Mouse (Mus musculus) lung, postnatal 0 days (tissue): ENCODE measurements at regions not wholly inside any gene's neighbourhood (a gene's known extent, or its start where the extent isn't known, plus 50 kb on each side); places are given as distances from the start of the nearest gene placed in this dataset.

ENCODE experiments used
- ATAC-seq: fragments of 200-750 bp; cut with Nextera tagmentation; 2 replicates; pipeline ENCODE4 v1.8.0; 2017; ENCODE audit warnings: moderate library complexity
- DNase-seq: peaks from one replicate; pipeline ENCODE4 v3.0.0-alpha.2; 2016; ENCODE audit warnings: low spot score
- H3K27ac ChIP-seq: fragments of 300-500 bp; sonication (generic); 2 replicates; pipeline ENCODE4 v1.5.1; 2014; ENCODE audit warnings: antibody characterized with exemption, mild to moderate bottlenecking, low read length, mixed read lengths
- H3K27me3 ChIP-seq: fragments of 300-500 bp; sonication (generic); replicated peaks from 2 replicates; pipeline ENCODE4 v1.6.1; 2014; ENCODE audit warnings: low read length, mixed read lengths; ENCODE audit not compliant: insufficient read depth
- H3K36me3 ChIP-seq: fragments of 300-500 bp; sonication (generic); 2 replicates; pipeline ENCODE4 v1.6.1; 2014; ENCODE audit warnings: low read length, mixed read lengths; ENCODE audit not compliant: insufficient read depth
- H3K4me1 ChIP-seq: fragments of 300-500 bp; sonication (generic); 2 replicates; pipeline ENCODE4 v1.6.1; 2014; ENCODE audit warnings: antibody characterized with exemption, low read depth, low read length, mixed read lengths; ENCODE audit not compliant: insufficient read depth
- H3K4me2 ChIP-seq: fragments of 300-500 bp; sonication (generic); replicated peaks from 2 replicates; pipeline ENCODE4 v1.6.1; 2014; ENCODE audit warnings: low read depth, mild to moderate bottlenecking, low read length, moderate library complexity, mixed read lengths
- H3K4me3 ChIP-seq: fragments of 300-500 bp; sonication (generic); 2 replicates; pipeline ENCODE4 v1.5.1; 2014; ENCODE audit warnings: low read depth, low read length
- H3K9ac ChIP-seq: fragments of 300-500 bp; sonication (generic); replicated peaks from 2 replicates; pipeline ENCODE4 v1.6.1; 2014; ENCODE audit warnings: low read depth, mild to moderate bottlenecking
- H3K9me3 ChIP-seq: fragments of 300-500 bp; sonication (generic); 2 replicates; pipeline ENCODE4 v1.6.1; 2016; ENCODE audit warnings: low read length, mixed read lengths
- CTCF ChIP-seq: IDR thresholded peaks from 2 replicates; pipeline ENCODE4 v1.5.1; 2016; ENCODE audit warnings: antibody characterized with exemption, mild to moderate bottlenecking
- EP300 ChIP-seq: IDR thresholded peaks from 2 replicates; pipeline ENCODE4 v1.6.1; 2016; ENCODE audit warnings: antibody characterized with exemption, mild to moderate bottlenecking, control low read depth
- WGBS: fragments of 180-500 bp; shearing (Covaris S2); extraction: QIAGEN DNeasy Blood & Tissue Kit; methylation state at CpG from one replicate; pipeline ENCODE4 v1.1.7; 2014; 5-methylcytosine and 5-hydroxymethylcytosine counted together

DNA sequence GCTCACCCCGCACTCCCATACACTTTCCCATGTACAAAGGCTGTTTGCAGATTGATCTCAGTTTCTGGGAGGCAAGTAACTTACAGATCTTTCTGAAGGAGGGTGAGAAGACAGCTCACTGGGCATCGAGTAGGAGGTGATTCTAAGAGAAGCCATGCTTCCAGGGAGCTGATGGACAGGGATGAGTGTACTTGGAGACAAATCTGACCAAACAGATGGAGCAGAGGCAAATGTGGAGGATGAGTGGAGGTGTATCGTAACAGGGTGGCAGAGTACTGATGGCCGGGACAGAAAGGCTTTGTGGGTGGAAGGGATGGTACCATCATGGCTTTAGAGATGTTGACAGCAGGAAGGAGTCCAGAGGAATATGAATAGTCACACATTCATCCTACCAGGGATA lies 212.4 kb downstream of the Fam84a start:
- Histone ChIP-seq H3K27me3 (no peaks in the 10 kb centered on the region), H3K9ac (no peak overlapping the region), H3K4me2 (no peak overlapping the region), H3K36me3 (no peaks in the 10 kb centered on the region), H3K4me1 (no peaks in the 10 kb centered on the region), H3K27ac (no peak overlapping the region), H3K9me3 (no peaks in the 10 kb centered on the region), H3K4me3 (no peak overlapping the region)
- ATAC-seq (no peak), DNase-seq (no peak)
- TF ChIP-seq CTCF, result no peak
- no peak for TF ChIP-seq EP300
- WGBS, result 88% methylated on average over 4 of the region's 4 CpGs

DNA sequence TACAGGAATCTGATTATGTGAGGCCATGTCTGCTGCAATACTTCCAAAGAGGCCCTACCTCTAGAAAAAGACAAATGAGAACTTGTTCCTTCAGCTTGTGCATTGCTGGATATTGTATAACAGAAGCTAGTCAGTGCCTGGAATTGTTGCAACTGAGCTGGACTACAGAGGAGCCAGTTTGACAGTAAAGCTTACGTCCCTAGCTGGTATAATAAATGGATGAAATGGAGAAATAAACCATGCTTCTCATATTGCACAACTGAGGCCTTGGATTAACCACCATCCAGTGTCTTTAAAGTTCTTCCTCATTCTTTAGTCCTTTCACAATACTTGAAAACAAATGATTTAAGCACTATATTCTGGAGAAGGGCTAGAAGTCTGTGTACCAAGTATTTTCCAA lies 230.8 kb downstream of the Fam84a start:
- Histone ChIP-seq H3K9ac (no peak overlapping the region), H3K27ac (no peak overlapping the region), H3K9me3 (no peaks in the 10 kb centered on the region), H3K27me3 (no peaks in the 10 kb centered on the region), H3K4me3 (no peak overlapping the region), H3K36me3 (no peaks in the 10 kb centered on the region), H3K4me2 (no peak overlapping the region), H3K4me1 (no peaks in the 10 kb centered on the region)
- TF ChIP-seq CTCF, result no peak
- TF ChIP-seq EP300, result no peak
- 52% methylated on average over 1 of the region's 1 CpGs for WGBS
- ATAC-seq, result no peak
- peak; percentile 6 for DNase-seq

DNA sequence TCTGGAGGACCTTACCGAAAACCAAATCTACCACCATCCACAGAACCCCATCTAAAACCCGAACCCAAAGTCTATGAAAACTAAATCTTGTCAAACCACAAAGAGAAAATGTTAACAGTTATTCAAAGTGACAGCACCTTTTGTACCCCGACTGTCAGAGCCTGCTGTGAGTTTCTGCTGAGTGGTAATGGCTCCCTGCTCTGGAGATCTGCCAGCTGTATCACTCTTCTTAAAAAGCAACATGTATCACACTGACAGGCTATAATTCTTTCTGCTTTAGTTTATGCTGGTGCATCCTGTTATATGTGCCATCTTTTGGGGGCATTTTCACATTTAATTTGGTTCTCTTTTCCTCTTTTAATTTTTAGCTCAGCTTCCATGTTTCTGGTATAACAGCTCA lies 268.5 kb downstream of the Fam84a start:
- no peaks in the 10 kb centered on the region for H3K27me3 ChIP-seq
- no peaks in the 10 kb centered on the region for H3K36me3 ChIP-seq
- DNase-seq (no peak), ATAC-seq (no peak)
- no peak for TF ChIP-seq CTCF
- no peak for TF ChIP-seq EP300
- no peaks in the 10 kb centered on the region for H3K4me1 ChIP-seq
- H3K9ac ChIP-seq, result no peak overlapping the region
- H3K4me3 ChIP-seq, result no peak overlapping the region
- no peak overlapping the region for H3K27ac ChIP-seq
- H3K9me3 ChIP-seq, result no peaks in the 10 kb centered on the region
- H3K4me2 ChIP-seq, result no peak overlapping the region
- WGBS, result 52% methylated on average over 3 of the region's 3 CpGs

DNA sequence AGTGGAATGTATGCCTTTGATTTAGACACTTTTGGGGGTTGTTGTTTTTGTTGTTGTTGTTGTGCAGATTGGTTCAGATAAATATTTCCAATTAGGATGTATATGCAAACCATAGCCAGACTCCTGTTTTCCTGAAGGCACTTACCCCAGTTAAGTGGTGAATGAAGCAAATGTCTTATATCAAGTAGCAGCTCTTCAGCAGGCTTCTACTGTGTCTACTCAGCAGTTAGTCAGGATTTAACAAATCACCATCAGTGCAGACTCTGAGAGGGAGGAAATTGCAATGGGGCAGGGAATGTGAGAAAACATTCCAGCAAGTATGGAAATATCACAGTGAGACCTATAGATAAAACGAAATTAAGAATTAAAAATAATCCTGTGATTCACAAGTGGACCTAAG lies 282.7 kb downstream of the Fam84a start:
- no peak overlapping the region for H3K9ac ChIP-seq
- ATAC-seq (peak; percentile 50), DNase-seq (peak; percentile 36)
- no peaks in the 10 kb centered on the region for H3K9me3 ChIP-seq
- TF ChIP-seq CTCF (no peak), EP300 (no peak)
- H3K4me1 ChIP-seq, result no peaks in the 10 kb centered on the region
- no peaks in the 10 kb centered on the region for H3K27me3 ChIP-seq
- no peak overlapping the region for H3K27ac ChIP-seq
- H3K4me3 ChIP-seq, result no peak overlapping the region
- 16% methylated on average over 1 of the region's 1 CpGs for WGBS
- H3K4me2 ChIP-seq, result no peak overlapping the region
- H3K36me3 ChIP-seq, result no peaks in the 10 kb centered on the region

DNA sequence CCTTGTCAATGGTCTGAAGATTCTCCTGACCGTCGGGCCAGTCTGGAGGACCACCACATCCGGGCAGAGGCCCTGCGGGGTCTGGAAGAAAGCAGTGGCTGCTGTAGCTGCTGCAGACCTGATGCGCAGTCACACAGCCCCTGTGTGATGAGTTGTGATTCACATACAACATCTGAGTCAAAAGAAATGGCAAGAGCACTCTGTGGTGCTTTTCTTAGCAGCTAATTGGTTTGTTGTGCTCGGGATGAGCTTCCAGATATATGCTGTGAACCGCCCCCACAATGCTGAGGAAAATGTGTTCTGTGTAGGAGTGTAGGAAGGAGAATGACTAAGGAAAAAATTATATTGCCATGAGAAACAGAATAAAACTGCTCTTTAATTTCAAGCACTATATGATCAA lies 290.6 kb downstream of the Fam84a start:
- Histone ChIP-seq H3K4me1 (no peaks in the 10 kb centered on the region), H3K9ac (no peak overlapping the region), H3K9me3 (no peaks in the 10 kb centered on the region), H3K27me3 (no peaks in the 10 kb centered on the region), H3K4me3 (no peak overlapping the region), H3K36me3 (no peaks in the 10 kb centered on the region), H3K27ac (no peak overlapping the region), H3K4me2 (no peak overlapping the region)
- TF ChIP-seq EP300, result no peak
- TF ChIP-seq CTCF, result no peak
- no peak for DNase-seq
- ATAC-seq, result no peak
- 87% methylated on average over 7 of the region's 7 CpGs for WGBS

DNA sequence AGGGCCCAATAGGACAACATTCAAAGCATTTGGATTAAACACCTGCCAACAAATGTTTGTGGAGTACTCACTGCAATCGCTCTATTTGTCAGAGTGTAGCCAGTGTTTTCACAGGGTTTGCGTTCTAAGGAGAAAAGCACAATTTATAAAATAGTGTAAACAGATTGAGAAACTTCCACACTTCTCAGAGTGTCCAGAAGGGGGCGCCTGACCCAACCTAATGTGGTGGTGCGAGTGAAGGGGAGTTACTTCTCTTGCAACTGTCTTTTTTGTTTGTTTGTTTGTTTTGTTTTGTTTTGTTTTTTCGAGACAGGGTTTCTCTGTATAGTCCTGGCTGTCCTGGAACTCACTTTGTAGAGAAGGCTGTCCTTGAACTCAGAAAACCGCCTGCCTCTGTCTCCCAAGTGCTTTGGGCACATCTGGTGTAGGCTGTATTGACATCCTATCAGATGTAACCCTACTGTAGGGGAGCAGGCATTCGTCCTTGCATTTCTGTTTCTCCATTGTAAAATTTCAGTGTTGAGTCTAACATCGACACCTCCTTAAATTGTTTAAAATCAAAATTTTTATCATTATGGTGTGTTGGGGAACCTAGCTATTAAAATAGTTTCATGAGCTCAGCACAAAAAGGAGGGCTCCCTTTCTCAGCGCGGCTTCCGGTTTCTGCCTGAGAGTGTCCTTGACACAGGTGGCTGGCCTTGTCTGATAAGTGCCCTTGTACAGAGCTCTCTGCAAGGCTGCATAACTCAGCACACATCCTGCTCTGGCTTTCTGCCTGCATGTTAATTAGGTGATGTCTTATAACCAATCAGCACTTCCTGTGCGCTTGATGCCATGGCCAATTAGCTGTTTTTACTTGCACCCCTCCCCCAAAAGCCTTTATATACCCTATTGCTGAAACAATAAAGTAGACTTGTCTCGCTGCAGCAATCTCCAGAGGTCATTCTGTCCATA lies 307.0 kb downstream of the Fam84a start:
- ATAC-seq (peak; percentile 85), DNase-seq (peak; percentile 66)
- Histone ChIP-seq H3K4me1 (no peaks in the 10 kb centered on the region), H3K27me3 (no peaks in the 10 kb centered on the region), H3K36me3 (no peaks in the 10 kb centered on the region), H3K4me2 (no peak overlapping the region), H3K27ac (no peak overlapping the region), H3K9me3 (no peaks in the 10 kb centered on the region), H3K4me3 (no peak overlapping the region), H3K9ac (no peak overlapping the region)
- no peak for TF ChIP-seq EP300
- TF ChIP-seq CTCF, result peak; percentile 68
- 28% methylated on average over 13 of the region's 13 CpGs for WGBS
